Mouse (Mus musculus) limb, embryonic 10.5 days (tissue): ENCODE measurements around the gene Elovl2. TPM values are rescaled to one million over a fixed set of nuclear protein-coding genes. Genes with fewer than 3 reads are reported as not detected.
A peak's percentile ranks its signal among the peaks of the same experiment; 100 is the strongest.

Experiments
- DNase-seq: peaks from one replicate; pipeline ENCODE4 v3.0.0-alpha.2; 2017; ENCODE audit warnings: low spot score
- H3K27ac ChIP-seq: fragments of 300-500 bp; sonication (generic); 2 replicates; pipeline ENCODE4 v1.5.1; 2016; ENCODE audit warnings: mild to moderate bottlenecking
- H3K27me3 ChIP-seq: fragments of 300-500 bp; sonication (generic); 2 replicates; pipeline ENCODE4 v1.6.1; 2016; ENCODE audit warnings: low read depth, mild to moderate bottlenecking; ENCODE audit not compliant: poor library complexity, severe bottlenecking
- H3K36me3 ChIP-seq: fragments of 300-500 bp; sonication (generic); 2 replicates; pipeline ENCODE4 v1.6.1; 2016; ENCODE audit warnings: mild to moderate bottlenecking, moderate library complexity
- H3K4me1 ChIP-seq: fragments of 300-500 bp; sonication (generic); 2 replicates; pipeline ENCODE4 v1.6.1; 2016
- H3K4me3 ChIP-seq: fragments of 300-500 bp; sonication (generic); 2 replicates; pipeline ENCODE4 v1.5.1; 2016; ENCODE audit warnings: mild to moderate bottlenecking, moderate library complexity
- H3K9me3 ChIP-seq: fragments of 300-500 bp; sonication (generic); replicated peaks from 2 replicates; pipeline ENCODE4 v1.6.1; 2016; ENCODE audit warnings: mild to moderate bottlenecking
- WGBS: fragments of 180-500 bp; shearing (Covaris S2); methylation state at CpG from one replicate; pipeline ENCODE4 v1.1.7; 2016; 5-methylcytosine and 5-hydroxymethylcytosine counted together
- polyA plus RNA-seq: library from polyadenylated mRNA; unstranded; fragments of >200 nt; fragmentation: Nextera tagmentation; extraction: Ambion mirVana; gene quantifications from 2 replicates; pipeline ENCODE4 v1.2.1, GENCODE M21; 2016

Gene Elovl2
- polyA plus RNA-seq, 1 experiment from 2014 or later: 22.9 TPM

DNA sequence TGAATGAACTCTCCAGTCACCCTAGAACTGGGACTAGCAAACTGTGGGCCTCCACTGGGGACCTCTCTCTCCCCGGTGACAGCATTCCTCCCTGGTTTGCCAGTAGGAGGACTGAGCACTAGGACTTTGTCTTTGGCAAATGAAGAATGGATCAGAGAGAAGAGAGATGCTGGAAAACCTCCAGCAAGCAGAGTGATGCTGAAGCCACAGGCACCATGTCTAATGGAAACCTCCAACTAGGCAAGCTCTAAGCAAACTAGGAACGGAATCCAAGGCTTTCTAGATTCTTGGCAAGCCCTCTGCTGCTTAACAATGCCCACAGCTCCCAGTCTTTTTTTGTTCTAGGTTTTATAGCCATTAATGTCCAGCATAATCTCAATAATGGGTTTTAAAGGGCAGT is 19.3 kb downstream of the Elovl2 start:
- no peak overlapping the region for H3K27ac ChIP-seq
- H3K4me3 ChIP-seq: no peak overlapping the region
- H3K4me1 ChIP-seq: peaks cover 38% of the 10 kb centered on the region
- no peaks in the 10 kb centered on the region for H3K9me3 ChIP-seq
- 87% methylated on average over 2 of the region's 2 CpGs for WGBS
- no peaks in the 10 kb centered on the region for H3K27me3 ChIP-seq
- no peak for DNase-seq
- H3K36me3 ChIP-seq: no peaks in the 10 kb centered on the region

DNA sequence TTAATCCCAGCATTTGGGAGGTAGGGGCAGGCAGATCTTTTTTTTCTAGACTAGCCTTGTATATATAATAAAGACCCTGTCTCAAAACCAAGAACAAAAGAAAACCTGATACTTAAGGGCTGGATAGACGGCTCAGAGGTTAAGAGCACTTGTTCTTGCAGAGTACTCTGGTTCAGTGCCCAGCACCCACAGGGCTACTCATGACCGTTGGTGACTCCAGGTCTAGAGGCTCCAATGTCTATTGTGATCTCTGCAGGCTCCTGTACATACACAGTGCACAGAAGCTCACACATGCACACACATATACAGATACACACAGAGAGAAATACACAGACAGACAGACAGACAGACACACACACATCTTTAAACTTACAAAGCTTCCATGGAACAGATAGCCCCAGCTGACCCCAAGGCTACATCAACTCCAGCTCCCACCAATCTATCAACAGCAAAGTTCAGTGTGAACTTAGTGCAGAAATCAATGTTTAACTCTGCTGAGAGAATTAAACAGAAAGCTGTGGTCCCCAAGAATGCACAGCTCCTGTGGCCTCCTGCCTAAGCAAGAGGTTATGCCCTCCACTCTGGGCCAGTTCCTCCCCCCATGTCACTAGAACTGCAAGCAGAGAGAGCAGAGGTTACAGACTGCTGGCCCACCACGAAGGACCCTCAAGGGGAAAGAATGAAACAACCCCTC is 24.4 kb downstream of the Elovl2 start:
- Histone ChIP-seq H3K4me3 (no peak overlapping the region), H3K4me1 (0 out of 2 replicates have a peak, but pooled peaks cover 1% of the 10 kb centered on the region), H3K36me3 (peaks cover 11% of the 10 kb centered on the region), H3K9me3 (no peaks in the 10 kb centered on the region), H3K27me3 (no peaks in the 10 kb centered on the region), H3K27ac (no peak overlapping the region)
- 86% methylated on average over 3 of the region's 3 CpGs for WGBS
- DNase-seq: no peak

DNA sequence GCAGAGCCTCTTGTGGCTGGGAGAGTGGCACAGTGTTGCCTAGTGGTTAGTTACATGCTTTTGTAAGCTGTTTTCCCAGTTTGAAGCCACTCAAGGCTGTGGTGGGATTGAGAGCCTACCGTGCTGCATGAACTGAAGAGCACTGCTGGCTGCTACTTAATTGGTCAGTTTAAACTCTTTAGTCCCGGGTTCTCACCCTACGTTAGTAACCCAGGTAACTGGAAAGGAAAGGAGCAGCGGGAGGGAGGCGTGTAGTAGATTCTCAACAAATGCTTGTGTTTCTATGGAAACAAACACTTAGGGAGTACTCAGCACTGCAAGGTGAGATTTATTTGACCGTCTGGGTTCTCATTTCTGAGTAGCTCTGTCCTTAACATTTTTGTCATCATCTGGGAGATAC is 32.3 kb downstream of the Elovl2 start:
- no peaks in the 10 kb centered on the region for H3K9me3 ChIP-seq
- no peak overlapping the region for H3K27ac ChIP-seq
- 90% methylated on average over 6 of the region's 6 CpGs for WGBS
- H3K27me3 ChIP-seq: no peaks in the 10 kb centered on the region
- H3K36me3 ChIP-seq: peaks cover 46% of the 10 kb centered on the region
- H3K4me1 ChIP-seq: no peaks in the 10 kb centered on the region
- no peak for DNase-seq
- H3K4me3 ChIP-seq: no peak overlapping the region

DNA sequence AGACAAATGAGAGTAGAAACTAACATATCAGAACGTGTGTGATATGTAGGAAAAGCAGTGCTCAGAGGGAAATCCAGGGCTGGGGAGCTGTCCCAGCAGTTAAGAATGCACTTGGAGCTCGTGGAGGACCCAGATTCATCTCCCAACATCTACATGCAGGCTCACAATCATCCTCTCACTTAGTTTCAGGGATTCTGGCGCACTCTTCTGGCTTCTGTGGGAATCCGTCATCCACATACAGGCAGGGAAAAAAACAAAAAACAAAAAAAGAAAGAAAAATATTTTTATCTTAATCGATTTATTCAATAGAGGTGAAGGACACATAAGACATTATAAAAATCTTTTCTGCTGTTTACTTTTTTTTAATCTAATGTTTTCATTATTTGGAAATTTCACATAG is 61.8 kb downstream of the Elovl2 start:
- Histone ChIP-seq H3K9me3 (no peaks in the 10 kb centered on the region), H3K27me3 (no peaks in the 10 kb centered on the region), H3K4me3 (no peak overlapping the region), H3K27ac (no peak overlapping the region), H3K4me1 (no peaks in the 10 kb centered on the region), H3K36me3 (no peaks in the 10 kb centered on the region)
- DNase-seq: no peak
- 73% methylated on average over 5 of the region's 5 CpGs for WGBS

DNA sequence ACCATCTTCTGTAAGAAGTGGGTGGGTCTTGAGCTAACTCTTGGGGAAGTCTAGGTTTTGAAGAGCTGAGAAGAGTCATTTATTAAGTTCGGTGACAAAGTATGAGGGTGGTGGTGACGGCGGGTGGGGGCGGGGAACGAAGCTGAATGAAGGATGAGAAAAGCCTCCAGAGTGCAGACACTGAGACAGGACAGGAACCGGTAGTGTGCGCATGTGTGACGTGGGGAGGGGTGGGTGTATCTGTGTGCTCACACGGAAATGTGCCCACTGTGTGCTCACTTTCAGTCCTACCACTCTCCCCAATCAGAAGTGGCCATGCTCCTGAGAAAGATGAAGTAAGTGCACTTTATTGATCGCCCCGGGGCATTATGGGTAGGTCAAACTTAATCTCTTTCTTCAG is 67.1 kb downstream of the Elovl2 start:
- Histone ChIP-seq H3K4me1 (no peaks in the 10 kb centered on the region), H3K27ac (no peak overlapping the region), H3K9me3 (no peaks in the 10 kb centered on the region), H3K4me3 (no peak overlapping the region), H3K36me3 (no peaks in the 10 kb centered on the region), H3K27me3 (no peaks in the 10 kb centered on the region)
- DNase-seq: no peak
- WGBS: 86% methylated on average over 11 of the region's 11 CpGs

DNA sequence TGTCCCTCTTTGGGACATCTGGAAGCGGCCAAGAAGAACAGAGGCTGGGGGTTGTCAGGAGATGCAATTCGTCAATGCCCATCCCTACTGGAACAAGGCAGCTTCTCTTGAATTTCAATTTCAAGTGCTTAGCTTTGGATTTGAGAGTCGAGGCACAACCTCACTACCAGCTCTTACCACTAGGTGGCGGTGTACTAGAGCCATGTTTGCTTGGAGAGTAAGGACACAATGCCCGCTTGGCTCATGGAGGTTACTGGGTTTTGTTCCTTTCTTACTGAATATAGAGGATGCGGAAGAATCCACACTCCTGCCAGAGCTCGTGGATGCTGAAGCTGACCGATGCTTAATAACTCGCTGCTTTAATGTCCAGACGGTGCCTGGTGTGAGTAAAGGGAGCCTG is 73.9 kb downstream of the Elovl2 start:
- Histone ChIP-seq H3K27me3 (no peaks in the 10 kb centered on the region), H3K27ac (no peak overlapping the region), H3K4me1 (no peaks in the 10 kb centered on the region), H3K9me3 (no peaks in the 10 kb centered on the region), H3K4me3 (no peak overlapping the region), H3K36me3 (no peaks in the 10 kb centered on the region)
- WGBS: 77% methylated on average over 10 of the region's 10 CpGs
- peak; percentile 55 for DNase-seq

DNA sequence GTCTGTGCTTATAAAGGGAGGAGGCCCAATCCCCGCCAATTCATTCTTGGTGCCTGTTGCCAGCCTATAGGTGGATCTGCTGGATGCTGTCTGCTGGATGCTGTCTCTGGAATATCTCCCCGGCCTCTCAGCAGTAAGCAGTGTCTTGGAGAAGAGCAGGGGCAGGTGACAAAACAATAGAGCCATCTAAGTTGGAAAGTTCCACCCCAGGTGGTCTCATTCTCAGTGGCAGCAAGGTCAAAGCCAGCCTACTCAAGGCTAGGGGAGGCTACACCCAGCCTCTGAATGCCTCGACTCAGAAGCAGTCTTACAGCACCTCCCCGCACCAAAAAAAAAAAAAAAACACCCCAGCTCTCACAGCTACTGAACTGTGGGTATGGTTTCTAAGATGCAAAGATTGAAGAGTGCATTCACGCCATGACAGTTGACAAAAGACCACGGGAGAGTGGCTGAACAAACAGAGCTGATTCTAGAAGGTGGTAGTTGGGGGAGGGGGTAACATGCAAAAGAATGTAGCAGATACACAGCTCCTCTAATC is 74.7 kb downstream of the Elovl2 start:
- Histone ChIP-seq H3K4me3 (no peak overlapping the region), H3K27me3 (no peaks in the 10 kb centered on the region), H3K4me1 (no peaks in the 10 kb centered on the region), H3K9me3 (no peaks in the 10 kb centered on the region), H3K27ac (no peak overlapping the region), H3K36me3 (no peaks in the 10 kb centered on the region)
- WGBS: 77% methylated on average over 6 of the region's 6 CpGs
- no peak for DNase-seq

DNA sequence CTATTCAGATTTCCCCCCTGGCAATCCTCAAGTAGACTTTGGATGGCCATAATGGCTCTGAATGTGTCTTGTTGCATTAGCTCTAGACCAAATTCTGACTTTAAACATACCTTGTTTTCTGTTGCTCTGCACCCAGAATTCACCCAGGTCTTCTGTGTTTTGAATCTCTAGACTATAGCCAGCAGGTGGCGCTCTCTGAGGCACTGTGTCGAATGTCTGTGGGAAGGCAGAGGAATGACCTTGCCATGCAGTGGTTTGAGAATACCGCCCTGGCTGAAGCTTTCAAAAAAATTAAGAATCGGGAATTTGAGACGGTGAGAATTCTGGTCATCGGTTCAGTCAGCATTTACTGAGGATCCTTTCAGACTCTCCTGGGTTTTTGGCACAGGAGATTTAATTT is 85.3 kb downstream of the Elovl2 start:
- DNase-seq: peak; percentile 83
- H3K4me1 ChIP-seq: no peaks in the 10 kb centered on the region
- WGBS: 12% methylated on average over 6 of the region's 6 CpGs
- H3K36me3 ChIP-seq: no peaks in the 10 kb centered on the region
- H3K9me3 ChIP-seq: no peaks in the 10 kb centered on the region
- H3K4me3 ChIP-seq: no peak overlapping the region
- H3K27me3 ChIP-seq: no peaks in the 10 kb centered on the region
- no peak overlapping the region for H3K27ac ChIP-seq

Other genes starting within 250 kb of the Elovl2 start
- gene Pak1ip1, start 219.4 kb downstream of the Elovl2 start, polyA plus RNA-seq: 62.0 and 74.1 TPM in 2 replicates
- 205 and 216 TPM in 2 replicates for gene Tmem14c, start 204.1 kb downstream of the Elovl2 start, polyA plus RNA-seq
- gene Mak, start 140.7 kb downstream of the Elovl2 start, polyA plus RNA-seq: 0.46 and 0.69 TPM in 2 replicates
- gene Gcm2, start 109.4 kb downstream of the Elovl2 start, polyA plus RNA-seq: 0.15 TPM in 1 of 2 replicates, not detected in the other
- gene Sycp2l, start 106.1 kb downstream of the Elovl2 start, polyA plus RNA-seq: not detected in 2 replicates
- gene Smim13, start 29.4 kb upstream of the Elovl2 start, polyA plus RNA-seq: 11.6 and 11.8 TPM in 2 replicates
- not detected in 2 replicates for gene Gm17364, start 53.6 kb upstream of the Elovl2 start, polyA plus RNA-seq